Mouse (Mus musculus): ENCODE measurements at regions not wholly inside any gene's neighbourhood (a gene's known extent, or its start where the extent isn't known, plus 50 kb on each side); places are given as distances from the start of the nearest gene placed in this dataset.

DNA sequence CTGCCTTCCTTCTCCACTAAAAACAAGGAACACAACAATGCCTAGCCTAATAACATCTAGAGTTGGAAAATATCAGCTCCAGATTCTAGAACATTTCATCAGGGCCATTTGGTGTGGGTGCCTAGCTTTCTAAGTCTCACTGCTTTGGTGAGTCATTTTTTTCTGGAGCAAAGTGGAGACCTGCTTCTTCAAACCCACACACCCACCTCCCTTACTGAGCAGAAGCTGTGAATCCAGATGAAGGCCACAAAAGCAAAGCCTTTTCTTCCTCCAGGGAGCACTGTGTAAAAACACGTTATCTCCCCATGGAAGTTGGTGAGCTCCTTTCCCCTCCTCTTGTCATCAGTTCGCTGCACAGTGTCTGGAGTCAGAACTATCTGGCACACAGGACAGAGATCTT is 294.1 kb downstream of the Mex3b start:
- DNase-seq (ENCODE audit: low spot score): no peak

DNA sequence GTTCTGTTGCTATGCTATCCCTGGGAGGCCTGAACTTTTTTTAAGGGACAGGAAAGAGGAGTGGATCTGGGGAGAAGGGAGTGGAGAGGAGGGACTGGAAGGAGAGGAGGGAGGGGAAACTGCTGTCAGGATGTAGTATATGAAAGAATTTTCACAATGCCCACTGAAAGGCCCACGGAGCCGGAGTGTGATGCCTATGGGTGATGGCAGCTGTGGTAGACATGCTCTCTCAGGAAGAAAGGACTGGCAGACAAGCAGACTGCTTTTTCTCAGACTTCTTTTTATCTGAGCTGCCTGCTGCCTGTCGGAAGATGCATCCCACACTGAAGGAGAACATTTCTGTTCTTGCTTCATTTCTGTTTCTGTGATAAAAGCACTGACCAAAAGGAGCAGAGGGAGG is 295.7 kb downstream of the Mex3b start:
- DNase-seq (ENCODE audit: low spot score): no peak

DNA sequence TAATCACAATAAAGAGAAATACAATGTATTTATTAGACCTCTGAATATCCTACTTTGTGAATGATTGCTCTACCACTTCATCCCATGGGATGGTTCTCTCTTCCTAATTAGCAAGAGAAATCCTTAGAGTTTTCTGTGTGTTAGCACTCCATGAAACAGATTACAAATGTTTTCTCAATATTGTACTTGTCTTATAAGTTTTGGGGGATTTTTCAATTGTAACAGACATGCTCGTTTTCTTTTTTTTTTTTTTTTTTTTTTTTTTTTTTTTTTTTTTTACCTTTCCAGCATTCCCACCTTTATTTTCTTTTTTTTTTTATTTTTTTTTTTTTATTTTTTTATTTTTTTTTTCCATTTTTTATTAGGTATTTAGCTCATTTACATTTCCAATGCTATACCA is 312.3 kb downstream of the Mex3b start:
- DNase-seq (ENCODE audit: low spot score): no peak

GRCm38 (mm10) chr7:83186341-83186740 is 319.2 kb downstream of the Mex3b start:
- no peak for DNase-seq (ENCODE audit: low spot score)

DNA sequence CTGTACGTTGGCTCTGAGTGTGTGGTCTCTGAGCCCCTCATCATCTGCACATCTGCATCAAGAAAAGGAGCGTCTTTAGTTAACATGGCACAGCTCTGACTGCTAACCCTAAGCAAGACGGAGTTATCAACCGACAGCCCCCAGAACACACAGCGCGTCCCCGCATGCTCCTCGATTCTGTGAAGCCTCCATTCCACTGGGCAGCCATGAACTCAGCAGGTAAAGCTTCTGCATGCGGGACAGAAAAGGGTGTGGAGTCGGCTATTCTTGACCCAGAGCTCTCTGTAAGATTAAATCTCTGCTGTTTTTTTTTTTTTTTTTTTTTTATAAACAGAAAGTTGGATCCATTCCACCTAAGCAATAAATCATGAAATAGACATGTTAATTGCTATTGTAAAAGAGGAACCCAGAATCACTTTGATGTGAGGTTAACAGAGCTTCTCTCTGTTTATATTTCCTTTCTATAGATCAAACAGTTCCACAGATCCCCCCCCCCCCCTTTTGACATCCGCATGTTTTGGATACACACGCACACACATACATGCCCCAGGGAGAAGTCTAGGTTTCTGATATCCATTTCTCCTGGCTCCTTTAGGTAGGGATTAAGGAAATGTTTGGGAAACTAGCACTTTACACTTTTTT is 328.9 kb downstream of the Mex3b start:
- no peak for DNase-seq (ENCODE audit: low spot score)

GRCm38 (mm10) chr7:83197490-83197889 is 330.4 kb downstream of the Mex3b start:
- DNase-seq (ENCODE audit: low spot score): no peak

GRCm38 (mm10) chr7:83201126-83201686 is 334.1 kb downstream of the Mex3b start:
- DNase-seq (ENCODE audit: low spot score): no peak

DNA sequence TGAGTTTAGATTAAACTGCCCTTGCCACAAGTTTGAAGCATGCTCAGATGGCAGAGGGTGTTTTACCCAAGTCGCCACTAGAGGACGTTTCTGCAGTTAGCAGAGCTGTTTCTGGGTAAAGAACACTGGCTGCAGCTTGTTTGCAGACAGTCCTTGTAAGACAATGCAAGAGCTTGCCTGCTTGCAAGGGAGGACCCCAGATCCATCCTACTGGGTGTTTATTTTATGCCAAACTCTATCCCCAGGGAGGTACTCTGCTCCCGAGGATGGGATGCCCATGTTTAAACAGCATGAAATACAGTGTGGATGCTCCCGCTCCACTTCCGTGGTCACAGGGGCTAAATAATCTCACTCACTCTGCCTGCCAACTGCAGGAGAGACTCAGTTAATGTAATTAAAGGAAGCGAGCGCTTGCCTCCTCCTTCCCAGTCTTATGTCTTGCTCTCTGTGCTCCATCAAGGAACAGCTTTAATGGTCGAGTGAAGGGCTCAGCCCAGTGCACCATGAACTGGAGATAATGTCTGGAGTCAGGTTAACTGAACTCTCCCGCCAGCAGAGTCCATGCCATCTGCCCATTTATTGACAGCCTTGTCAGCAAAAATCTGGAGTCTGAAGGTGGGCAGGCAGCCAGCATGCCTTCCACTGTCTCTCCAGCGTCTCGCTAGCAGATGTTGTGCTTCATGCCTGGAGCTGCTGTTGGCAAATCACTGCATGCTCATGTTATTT is 334.8 kb downstream of the Mex3b start:
- peak; percentile 38 for DNase-seq (ENCODE audit: low spot score)

DNA sequence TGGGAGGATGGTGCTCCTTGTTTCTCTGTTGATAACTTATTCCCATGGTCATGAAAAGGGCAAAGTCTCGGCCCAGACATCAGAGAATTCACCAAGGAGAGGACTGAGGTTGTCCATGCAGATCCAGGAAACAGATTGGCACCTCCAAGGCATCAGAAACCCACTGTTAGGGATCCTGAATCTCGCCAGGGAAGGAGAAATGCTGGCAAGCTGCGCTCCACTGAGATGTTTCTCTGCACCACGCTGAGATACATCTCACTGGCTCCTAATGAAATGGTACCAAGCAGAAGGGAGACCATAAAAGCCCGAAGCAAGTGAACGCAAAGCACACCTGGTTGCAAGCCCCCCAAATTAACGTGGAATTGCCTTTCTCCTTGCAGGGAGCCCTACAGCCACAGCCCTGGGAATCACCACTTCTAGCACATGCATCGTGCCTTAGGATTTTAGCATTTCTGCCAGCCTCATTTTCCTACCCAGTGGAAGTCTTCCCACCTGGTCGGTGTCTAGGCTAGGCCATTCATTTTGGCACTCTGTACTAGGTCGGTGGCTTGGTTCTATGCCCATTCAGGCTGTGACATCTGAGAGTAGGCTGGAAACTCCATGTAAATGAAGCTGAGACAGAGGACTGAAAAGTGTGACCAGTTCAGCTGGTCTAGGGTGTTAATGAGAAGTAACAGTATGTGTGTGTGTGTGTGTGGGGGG is 336.3 kb downstream of the Mex3b start:
- DNase-seq (ENCODE audit: low spot score): no peak

DNA sequence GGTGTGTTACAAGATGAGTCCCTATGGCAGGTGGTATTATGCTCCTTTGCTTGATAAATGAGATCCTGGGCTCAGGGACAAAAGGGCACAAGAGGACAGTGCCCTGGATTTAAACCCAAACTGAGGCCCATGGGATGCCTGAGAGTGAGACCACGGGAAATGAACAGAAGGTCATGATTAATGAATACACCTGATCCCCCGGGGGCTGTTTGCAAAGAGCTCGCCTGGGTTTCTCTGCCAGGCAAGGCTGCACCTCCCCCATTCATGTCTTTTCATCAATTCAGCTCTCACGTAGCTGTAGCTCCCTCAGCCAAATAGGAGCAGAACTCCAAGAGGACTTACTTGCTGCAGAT is 336.9 kb downstream of the Mex3b start:
- no peak for DNase-seq (ENCODE audit: low spot score)

GRCm38 (mm10) chr7:83204701-83205100 is 337.6 kb downstream of the Mex3b start:
- no peak for DNase-seq (ENCODE audit: low spot score)

GRCm38 (mm10) chr7:83206999-83207398 is 339.9 kb downstream of the Mex3b start:
- no peak for DNase-seq (ENCODE audit: low spot score)

DNA sequence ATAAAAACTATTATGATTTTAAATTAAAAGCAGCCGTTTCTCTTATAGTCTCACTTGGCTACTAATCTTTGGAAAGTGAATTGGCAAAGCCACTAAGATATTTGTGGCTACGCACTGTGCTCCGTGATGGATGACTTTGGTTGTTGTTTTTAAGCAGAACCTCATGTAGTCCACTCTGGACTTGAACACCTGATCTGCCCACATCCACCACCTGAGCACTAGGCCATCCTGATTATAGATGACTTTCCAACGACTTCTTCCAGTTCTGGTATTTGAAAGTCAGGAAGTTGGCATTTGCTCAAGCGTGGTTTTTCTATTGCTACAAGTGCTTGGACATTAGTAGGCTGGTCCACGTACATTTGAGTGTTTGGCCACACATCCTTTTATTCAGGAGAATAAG is 344.5 kb downstream of the Mex3b start:
- DNase-seq (ENCODE audit: low spot score): no peak

DNA sequence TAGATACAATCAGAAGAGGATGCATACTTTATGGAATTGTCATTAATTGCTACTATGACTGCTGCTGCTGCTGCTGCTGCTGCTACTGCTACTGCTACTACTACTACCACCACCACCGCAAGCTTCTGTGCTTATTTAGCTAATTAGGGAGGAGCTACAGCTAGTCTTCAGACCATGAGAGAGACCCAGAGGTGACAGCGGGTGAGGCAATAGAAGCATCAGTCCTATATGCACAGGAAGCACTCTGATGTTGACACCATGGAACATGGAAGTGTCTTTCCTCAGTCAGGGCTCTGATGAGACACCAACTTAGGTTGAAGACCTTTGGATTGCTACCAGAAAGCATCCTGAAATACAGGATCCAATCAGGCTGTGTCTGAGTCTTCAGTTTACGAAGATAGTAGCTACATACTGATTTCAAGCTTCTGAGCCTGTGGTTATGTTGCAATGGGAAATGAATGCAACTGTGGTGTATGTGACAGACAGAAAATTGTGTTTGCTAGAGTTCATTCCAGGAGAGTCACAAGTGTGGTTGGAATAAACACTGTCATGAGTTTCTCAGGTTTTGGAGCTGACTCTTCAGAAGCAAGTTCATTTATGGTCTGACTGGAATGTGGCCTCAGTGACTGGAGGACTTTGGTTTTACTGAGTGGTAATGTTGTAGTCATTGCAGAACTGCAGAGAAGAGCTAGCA is 355.0 kb downstream of the Mex3b start:
- DNase-seq (ENCODE audit: low spot score): no peak

- DNase-seq (ENCODE audit: low spot score): no peak
Measured at GRCm38 (mm10) chr7:83227262-83228108, 357.2 kb upstream of the Tmc3 start.

DNA sequence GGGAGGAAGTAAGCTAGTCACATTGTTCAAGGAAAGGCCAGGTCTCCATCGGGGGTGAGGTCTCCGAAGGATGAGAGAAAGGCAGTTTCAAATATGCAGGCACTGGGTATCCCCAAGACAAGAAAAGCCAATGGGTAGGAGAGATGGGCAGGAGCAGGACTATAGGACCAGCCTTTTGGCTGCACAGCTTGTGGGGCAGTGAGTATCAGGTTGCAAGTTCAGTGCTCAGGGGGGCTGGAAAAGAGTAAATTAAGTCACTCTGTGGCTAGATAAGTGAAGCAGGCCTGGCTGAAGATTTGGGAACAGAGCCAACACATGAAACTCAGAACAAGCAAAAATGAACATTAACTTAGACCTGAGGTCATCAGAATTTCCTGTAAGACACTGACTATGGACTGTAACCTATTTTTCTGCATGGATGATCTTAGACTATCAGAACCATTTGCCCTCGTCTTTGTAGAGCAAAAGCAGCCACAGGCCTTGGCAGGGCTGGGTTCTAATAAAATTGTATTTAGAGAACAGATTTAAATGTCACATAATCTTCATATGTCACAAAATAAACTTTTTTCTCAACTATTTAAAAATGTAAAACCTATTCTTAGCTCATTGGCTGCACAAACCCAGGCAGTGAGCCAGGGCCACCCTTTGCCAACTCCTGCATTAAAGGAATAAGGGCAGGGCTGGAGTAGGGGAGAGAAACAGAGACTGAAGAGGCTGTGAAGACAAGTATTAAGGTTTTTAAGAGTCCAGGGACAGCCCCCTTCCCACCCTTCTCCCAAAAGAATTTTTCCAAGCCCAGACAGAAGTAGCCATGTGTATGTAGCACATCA is 354.0 kb upstream of the Tmc3 start:
- DNase-seq (ENCODE audit: low spot score): peak; percentile 5

GRCm38 (mm10) chr7:83235659-83236058 is 349.1 kb upstream of the Tmc3 start:
- no peak for DNase-seq (ENCODE audit: low spot score)

- no peak for DNase-seq (ENCODE audit: low spot score)
Measured at GRCm38 (mm10) chr7:83237336-83237735, 347.4 kb upstream of the Tmc3 start.

DNA sequence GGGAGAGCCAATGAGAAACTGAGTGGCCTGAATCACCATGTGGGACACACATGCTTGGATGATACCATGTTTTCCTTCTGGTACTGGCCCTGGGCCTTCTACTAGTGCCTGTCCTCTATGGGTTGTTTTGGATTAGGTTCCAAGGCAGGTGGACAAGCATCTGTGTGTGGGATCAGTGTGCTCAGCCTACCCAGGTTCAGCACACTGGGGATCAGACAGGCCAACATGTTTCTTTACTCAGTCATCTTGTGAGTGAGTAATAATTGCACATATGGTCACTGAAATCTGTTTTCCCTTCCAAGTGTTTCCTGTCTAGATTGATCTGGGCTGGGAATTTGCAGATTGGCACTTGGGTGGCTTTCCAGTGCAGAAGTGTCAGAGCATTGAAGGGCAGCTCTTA is 346.6 kb upstream of the Tmc3 start:
- no peak for DNase-seq (ENCODE audit: low spot score)

- DNase-seq (ENCODE audit: low spot score): peak; percentile 7
Measured at GRCm38 (mm10) chr7:83242233-83242632, 342.5 kb upstream of the Tmc3 start.

GRCm38 (mm10) chr7:83245867-83246266 is 338.9 kb upstream of the Tmc3 start:
- no peak for DNase-seq (ENCODE audit: low spot score)

All from ovary, postnatal 36 days (tissue).